Mouse (Mus musculus) liver, postnatal 0 days (tissue): ENCODE measurements at regions not wholly inside any gene's neighbourhood (a gene's known extent, or its start where the extent isn't known, plus 50 kb on each side); places are given as distances from the start of the nearest gene placed in this dataset.
A peak's percentile ranks its signal among the peaks of the same experiment; 100 is the strongest.
"Not testable (repeated sequence)": the region's sequence is repeated elsewhere in the genome, so short reads cannot be mapped to it uniquely, and the experiment has no call there.

Experiments
- ATAC-seq: fragments of 200-750 bp; cut with Nextera tagmentation; 2 replicates; pipeline ENCODE4 v1.8.0; 2017; ENCODE audit warnings: mild to moderate bottlenecking, moderate library complexity
- DNase-seq: peaks from one replicate; pipeline ENCODE4 v3.0.0-alpha.2; 2016
- H3K27ac ChIP-seq: fragments of 300-500 bp; sonication (generic); 2 replicates; pipeline ENCODE4 v1.5.1; 2014; ENCODE audit warnings: antibody characterized with exemption, moderate library complexity, mild to moderate bottlenecking, low read depth
- H3K27me3 ChIP-seq: fragments of 300-500 bp; sonication (generic); 2 replicates; pipeline ENCODE4 v1.6.1; 2014; ENCODE audit warnings: low read length, control low read depth, mixed read lengths; ENCODE audit not compliant: insufficient read depth
- H3K36me3 ChIP-seq: fragments of 300-500 bp; sonication (generic); replicated peaks from 2 replicates; pipeline ENCODE4 v1.6.1; 2014; ENCODE audit warnings: mild to moderate bottlenecking, control low read depth, low read length, moderate library complexity, mixed read lengths; ENCODE audit not compliant: insufficient read depth
- H3K4me1 ChIP-seq: fragments of 300-500 bp; sonication (generic); 2 replicates; pipeline ENCODE4 v1.6.1; 2014; ENCODE audit warnings: antibody characterized with exemption, mild to moderate bottlenecking, control low read depth; ENCODE audit not compliant: insufficient read depth
- H3K4me2 ChIP-seq: fragments of 300-500 bp; sonication (generic); 2 replicates; pipeline ENCODE4 v1.6.1; 2014; ENCODE audit warnings: low read depth, mild to moderate bottlenecking, low read length, moderate library complexity, mixed read lengths
- H3K4me3 ChIP-seq: fragments of 300-500 bp; sonication (generic); 2 replicates; pipeline ENCODE4 v1.5.1; 2014; ENCODE audit warnings: low read depth, low read length
- H3K9ac ChIP-seq: fragments of 300-500 bp; sonication (generic); replicated peaks from 2 replicates; pipeline ENCODE4 v1.6.1; 2014; ENCODE audit warnings: mild to moderate bottlenecking, moderate library complexity
- H3K9me3 ChIP-seq: fragments of 300-500 bp; sonication (generic); 2 replicates; pipeline ENCODE4 v1.6.1; 2016; ENCODE audit warnings: mild to moderate bottlenecking, control low read depth, low read length, mixed read lengths
- CTCF ChIP-seq: sonication (generic); IDR thresholded peaks from 2 replicates; pipeline ENCODE4 v1.5.1; 2016; ENCODE audit warnings: antibody characterized with exemption, low read depth
- EP300 ChIP-seq: IDR thresholded peaks from 2 replicates; pipeline ENCODE4 v1.6.1; 2016; ENCODE audit warnings: antibody characterized with exemption, low read depth, mild to moderate bottlenecking
- WGBS: fragments of 180-500 bp; shearing (Covaris S2); extraction: QIAGEN DNeasy Blood & Tissue Kit; methylation state at CpG from one replicate; pipeline ENCODE4 v1.1.7; 2014; ENCODE audit not compliant: insufficient replicate concordance; 5-methylcytosine and 5-hydroxymethylcytosine counted together

DNA sequence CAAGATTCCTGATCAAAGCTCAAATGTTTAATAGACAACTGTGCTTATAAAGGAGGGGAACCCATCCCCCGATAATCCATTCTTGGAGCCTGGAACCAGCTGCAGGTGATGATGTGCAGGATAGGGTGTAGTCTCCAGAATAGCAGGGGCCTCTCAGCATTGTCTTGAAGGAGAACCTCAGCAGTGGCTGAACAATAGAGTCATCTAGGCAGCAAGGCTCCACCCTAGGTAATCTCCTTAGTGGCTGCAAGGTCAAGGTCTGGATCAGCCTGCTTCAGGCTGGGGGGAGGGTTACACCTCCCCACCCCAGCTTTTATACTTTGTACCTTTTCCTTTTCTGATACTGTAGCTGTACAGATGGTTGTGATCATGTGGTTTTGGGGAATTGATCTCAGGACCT lies 116.8 kb upstream of the Mettl4 start:
- Histone ChIP-seq H3K9ac (no peak overlapping the region), H3K4me3 (no peak overlapping the region), H3K9me3 (no peaks in the 10 kb centered on the region), H3K4me2 (no peak overlapping the region), H3K27ac (no peak overlapping the region), H3K36me3 (no peaks in the 10 kb centered on the region), H3K4me1 (0 out of 2 replicates have a peak, but pooled peaks cover 4% of the 10 kb centered on the region), H3K27me3 (no peaks in the 10 kb centered on the region)
- TF ChIP-seq EP300 (no peak), CTCF (no peak)
- DNase-seq (no peak), ATAC-seq (no peak)
- 89% methylated on average over 1 of the region's 1 CpGs for WGBS

DNA sequence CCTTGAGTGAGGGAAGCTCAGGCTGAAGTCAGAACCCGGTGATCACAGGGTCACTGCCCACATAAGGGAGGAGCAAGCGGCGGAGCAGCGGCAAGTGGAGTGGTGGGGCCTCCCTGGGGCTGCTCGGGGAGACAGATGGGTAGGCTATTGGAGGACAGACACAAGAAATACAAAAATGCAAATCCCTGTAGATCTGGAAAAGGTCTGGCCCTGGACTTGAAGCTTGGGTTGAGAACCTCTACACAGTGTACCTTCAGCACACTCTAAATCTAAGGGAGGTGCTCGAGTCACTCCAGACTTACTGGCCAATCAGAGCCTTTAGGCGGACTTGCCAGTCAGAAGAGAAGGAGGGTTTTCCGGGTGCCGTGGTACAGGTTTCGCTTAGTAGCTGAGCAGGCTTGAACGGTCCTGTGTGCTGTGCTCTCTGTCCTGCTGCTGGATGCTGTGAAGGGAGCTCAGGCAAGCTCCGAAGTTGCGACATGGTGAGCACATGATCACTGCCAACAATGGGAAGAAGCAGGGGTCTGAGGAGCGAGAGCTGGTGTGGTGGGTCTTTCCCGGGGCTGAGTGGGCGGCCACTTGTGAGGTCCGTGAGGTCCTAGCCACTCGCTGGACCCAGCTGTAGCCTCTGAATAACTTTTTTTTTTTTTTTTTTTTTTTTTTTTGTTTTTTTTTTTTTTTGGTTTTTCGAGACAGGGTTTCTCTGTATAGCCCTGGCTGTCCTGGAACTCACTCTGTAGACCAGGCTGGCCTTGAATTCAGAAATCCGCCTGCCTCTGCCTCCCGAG lies 114.9 kb upstream of the Mettl4 start:
- not testable (repeated sequence) for H3K27me3 ChIP-seq, H3K36me3 ChIP-seq, H3K4me1 ChIP-seq, H3K9me3 ChIP-seq
- H3K4me3 ChIP-seq: peak overlapping the region; percentile 60
- H3K4me2 ChIP-seq: peak overlapping the region; percentile 67
- peak overlapping the region; percentile 70 for H3K27ac ChIP-seq
- DNase-seq (peak; percentile 79), ATAC-seq (peak; percentile 99)
- H3K9ac ChIP-seq: peak overlapping the region; percentile 68
- WGBS: 9% methylated on average over 20 of the region's 21 CpGs

DNA sequence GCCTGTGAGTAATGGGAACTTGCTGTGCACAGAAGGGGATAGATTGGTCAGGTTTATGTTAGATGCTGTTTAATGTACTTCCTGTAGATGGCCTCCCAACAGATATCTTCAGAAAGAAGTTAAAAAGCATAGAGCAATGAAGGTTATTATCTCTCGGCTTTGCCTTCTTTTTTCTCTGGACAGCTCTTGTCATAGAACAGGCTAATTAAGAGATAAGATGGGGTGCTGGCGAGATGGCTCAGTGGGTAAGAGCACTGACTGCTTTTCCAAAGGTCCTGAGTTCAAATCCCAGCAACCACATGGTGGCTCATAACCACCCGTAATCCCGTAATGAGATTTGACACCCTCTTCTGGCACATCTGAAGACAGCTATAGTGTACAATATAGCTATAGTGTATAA lies 104.9 kb upstream of the Mettl4 start:
- H3K9ac ChIP-seq, DNase-seq, H3K4me1 ChIP-seq, H3K27me3 ChIP-seq, H3K4me3 ChIP-seq, H3K27ac ChIP-seq, ATAC-seq, H3K36me3 ChIP-seq, H3K4me2 ChIP-seq, H3K9me3 ChIP-seq: not testable (repeated sequence)
- WGBS: 80% methylated on average over 4 of the region's 4 CpGs

DNA sequence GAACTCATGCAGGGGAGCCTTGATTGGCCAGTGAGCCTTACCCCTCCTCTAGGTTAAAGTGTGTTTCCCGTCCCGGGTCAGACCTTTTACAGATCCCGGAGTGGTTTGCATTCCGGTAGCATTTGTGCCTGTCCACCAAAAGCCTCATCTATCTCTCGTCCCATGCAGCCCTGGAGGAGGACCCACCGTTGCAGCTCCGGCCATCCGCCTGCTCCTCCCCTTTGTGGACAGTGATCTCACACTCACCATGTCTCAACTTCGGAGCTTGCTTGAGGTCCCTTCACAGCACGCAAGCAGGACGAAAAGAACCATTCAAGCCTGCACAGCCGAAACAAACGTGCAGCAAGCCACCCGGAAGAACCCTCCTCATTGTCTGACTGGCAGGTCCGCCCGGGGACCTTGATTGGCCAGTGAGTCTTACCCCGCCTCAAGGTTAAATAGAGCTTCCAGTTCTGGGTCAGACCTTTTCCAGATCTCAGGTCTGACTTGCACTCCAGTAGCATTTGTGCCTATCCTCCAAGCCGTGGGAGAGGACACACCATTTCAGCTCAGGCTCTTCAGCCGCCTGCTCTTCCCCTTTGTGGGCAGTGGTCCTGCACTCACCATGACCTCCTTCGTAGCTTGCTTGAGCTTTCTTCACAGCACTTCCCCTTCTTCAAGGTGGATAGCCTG lies 84.8 kb upstream of the Mettl4 start:
- WGBS: under 1% methylated on average over 20 of the region's 20 CpGs

DNA sequence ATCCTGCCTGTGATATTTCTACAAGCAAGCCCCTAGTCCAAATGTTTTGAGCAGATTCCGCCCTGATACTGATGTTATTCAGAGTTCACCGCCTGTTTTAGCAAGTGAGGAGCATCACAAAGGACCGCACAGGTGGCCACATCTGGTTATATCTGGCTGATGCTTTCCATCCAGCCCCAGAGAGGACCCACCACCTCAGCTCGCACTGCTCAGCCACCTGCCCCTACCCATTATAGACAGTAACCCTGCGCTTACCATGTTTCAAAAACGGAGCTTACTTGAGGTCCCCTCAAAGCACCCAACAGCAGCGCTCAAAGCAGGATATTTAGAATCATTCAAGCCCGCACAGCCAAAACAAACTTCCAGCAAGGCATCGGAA lies 84.2 kb upstream of the Mettl4 start:
- Histone ChIP-seq H3K4me2 (peak overlapping the region; percentile 83), H3K9ac (peak overlapping the region; percentile 76), H3K4me3 (peak overlapping the region; percentile 71), H3K27ac (peak overlapping the region; percentile 89)
- H3K36me3 ChIP-seq, H3K9me3 ChIP-seq, DNase-seq, H3K27me3 ChIP-seq, H3K4me1 ChIP-seq, ATAC-seq: not testable (repeated sequence)
- 7% methylated on average over 9 of the region's 9 CpGs for WGBS

More for the DNA sequence above, 84.8 kb upstream of the Mettl4 start:
- peak; percentile 77 for DNase-seq
- Histone ChIP-seq H3K36me3 (no peaks in the 10 kb centered on the region), H3K4me1 (0 out of 2 replicates have a peak, but pooled peaks cover 7% of the 10 kb centered on the region), H3K9ac (peak overlapping the region; percentile 76), H3K4me2 (peak overlapping the region; percentile 83), H3K4me3 (peak overlapping the region; percentile 71), H3K27ac (peak overlapping the region; percentile 89), H3K9me3 (no peaks in the 10 kb centered on the region), H3K27me3 (no peaks in the 10 kb centered on the region)
- TF ChIP-seq EP300: no peak
- TF ChIP-seq CTCF: no peak
- ATAC-seq: peak; percentile 97

DNA sequence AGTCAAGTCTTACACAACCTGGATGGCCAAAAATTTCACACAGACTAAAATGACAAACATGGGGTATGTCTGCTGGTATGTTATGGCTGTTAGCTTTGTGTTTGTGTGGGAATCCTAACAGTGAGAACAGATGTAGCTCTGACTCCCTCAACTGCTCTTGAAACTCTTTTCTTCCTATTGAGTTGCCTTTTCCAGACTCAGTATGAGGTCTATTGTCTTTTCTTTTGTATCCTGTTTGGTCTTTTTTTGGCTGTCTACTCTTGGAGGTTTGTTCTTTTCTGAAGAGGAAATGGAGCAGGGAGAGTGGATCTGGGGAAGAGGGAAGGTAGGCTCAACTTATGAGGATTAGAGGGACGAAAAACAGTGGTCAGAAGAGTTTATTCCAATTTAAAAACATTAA lies 76.6 kb upstream of the Mettl4 start:
- 73% methylated on average over 1 of the region's 1 CpGs for WGBS
- not testable (repeated sequence) for ATAC-seq, H3K9ac ChIP-seq

DNA sequence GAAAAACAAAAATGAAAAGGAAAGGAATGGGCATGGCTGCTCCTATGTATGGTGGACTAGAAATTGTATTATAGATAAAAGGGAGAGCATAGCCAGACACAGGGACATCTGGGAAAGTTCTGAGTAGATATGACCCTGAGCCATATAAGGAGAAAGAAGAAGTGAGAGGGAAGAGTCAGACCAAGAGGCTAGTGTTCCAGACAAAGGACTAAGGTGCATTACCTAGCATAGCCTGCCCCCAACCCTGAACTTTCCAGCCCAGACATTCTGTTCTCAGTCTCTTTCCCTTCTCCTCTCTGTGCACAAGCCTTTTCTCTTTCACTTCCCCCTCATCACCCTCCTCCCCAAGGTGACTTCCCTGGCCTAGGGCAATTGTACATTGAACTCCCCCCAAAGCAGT lies 58.9 kb upstream of the Mettl4 start:
- TF ChIP-seq CTCF: no peak
- no peak for TF ChIP-seq EP300
- H3K9me3 ChIP-seq: no peaks in the 10 kb centered on the region
- ATAC-seq (no peak), DNase-seq (no peak)
- H3K36me3 ChIP-seq: no peaks in the 10 kb centered on the region; the same call in 1 of the 2 replicates
- H3K4me3 ChIP-seq: no peak overlapping the region
- no peak overlapping the region for H3K27ac ChIP-seq
- H3K4me2 ChIP-seq: no peak overlapping the region
- no peaks in the 10 kb centered on the region for H3K4me1 ChIP-seq
- no peaks in the 10 kb centered on the region for H3K27me3 ChIP-seq
- H3K9ac ChIP-seq: no peak overlapping the region

More for the DNA sequence above, 76.6 kb upstream of the Mettl4 start:
- not testable (repeated sequence) for H3K36me3 ChIP-seq, DNase-seq, H3K27ac ChIP-seq, H3K4me2 ChIP-seq, H3K4me3 ChIP-seq, H3K27me3 ChIP-seq, H3K4me1 ChIP-seq, H3K9me3 ChIP-seq
